Mouse (Mus musculus): ENCODE data around the gene Ylpm1. TPM values are rescaled to one million over a fixed set of nuclear protein-coding genes. Genes with fewer than 3 reads are reported as not detected.

The Ylpm1 gene
- total RNA-seq, 1 experiment from 2014 or later = 34.8 TPM

DNA sequence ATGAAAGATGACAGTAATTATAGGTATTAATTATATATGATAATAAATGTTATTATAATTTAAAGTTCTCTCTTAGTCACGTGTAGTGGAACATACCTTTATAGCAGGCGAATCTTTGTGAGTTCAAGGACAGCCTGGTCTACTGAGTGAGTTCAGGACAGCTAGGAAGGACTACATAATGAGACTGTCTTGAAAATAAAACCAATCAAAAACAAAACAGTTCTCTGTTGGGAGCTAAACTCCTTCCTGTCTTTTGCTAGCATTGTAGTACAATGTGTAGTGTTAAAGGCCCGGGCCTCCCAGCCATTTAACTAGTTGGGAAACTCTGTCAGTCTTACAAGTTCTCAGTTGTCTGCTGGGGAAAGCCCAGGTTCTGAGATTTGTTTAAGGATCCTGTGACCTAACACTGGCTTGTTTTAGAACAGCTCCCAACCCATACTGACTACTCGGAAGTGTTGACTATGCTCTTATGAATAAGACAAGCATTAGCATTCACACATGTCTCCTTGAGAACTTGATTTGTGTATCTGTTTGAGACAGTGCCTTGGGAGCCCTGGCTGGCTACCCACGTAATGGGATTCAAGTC lies 105.5 kb downstream of the Ylpm1 start:
- ATAC-seq (replicated peaks; ENCODE audit: insufficient number of reproducible peaks, low FRiP score, low TSS enrichment, poor library complexity, severe bottlenecking) = no peak

DNA sequence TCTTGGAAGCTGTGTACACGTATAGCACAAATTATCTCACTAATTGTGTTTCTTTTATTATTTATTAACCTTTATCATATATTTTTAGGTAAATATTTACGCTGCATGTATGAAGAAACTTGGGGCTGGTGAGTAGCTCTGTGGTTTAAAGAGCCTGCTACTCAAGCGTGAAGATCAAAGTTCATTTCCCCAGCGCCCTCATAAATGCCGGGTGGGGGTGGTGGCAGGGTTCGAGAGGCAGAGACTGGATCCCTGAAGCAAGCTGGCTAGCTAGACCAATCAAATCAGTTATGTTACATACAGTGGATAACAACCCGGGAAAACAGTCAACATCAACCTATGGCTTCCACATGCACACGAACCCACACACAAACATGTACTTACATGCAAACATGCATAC lies 107.0 kb downstream of the Ylpm1 start:
- ATAC-seq (replicated peaks; ENCODE audit: insufficient number of reproducible peaks, low FRiP score, low TSS enrichment, poor library complexity, severe bottlenecking) = no peak

DNA sequence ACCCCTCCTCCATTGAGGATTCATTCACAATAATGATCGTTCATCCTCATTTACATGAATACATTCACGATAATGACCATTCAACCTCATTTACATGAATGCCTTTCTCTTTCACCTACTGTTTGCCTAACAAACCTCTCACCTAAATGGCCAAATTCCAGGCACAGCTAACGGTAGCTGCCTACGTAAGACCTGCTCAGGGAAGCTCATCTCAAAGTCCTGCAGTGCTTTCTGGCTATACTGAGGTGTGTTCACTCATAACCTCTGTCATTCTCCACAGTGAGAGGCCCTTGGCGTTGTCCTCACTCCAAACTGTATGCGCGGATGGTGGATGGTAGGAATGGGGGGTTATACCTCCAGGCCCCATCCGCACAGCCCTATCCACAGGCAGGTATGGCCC lies 108.7 kb downstream of the Ylpm1 start:
- no peak for ATAC-seq (replicated peaks; ENCODE audit: insufficient number of reproducible peaks, low FRiP score, low TSS enrichment, poor library complexity, severe bottlenecking)

DNA sequence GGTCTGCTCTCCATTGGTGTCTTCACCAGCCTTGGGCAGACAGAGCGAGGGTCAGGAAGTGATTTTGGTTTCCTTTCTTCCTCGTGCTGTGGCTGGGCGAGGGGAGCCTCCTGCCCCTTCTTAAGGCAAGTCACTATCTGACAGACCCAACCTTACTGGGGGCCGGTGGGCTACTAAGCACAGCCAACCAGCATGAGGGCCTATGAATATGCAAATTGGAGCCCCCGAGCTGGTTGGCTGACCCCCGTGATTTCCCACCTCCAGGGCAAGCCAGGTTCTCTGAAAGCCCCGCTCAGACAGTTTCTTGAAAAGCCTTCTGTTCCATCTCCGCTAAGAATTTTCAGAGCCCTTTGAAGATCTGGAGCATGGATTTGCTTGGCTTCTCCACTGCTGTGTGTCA lies 110.2 kb downstream of the Ylpm1 start:
- ATAC-seq (replicated peaks; ENCODE audit: insufficient number of reproducible peaks, low FRiP score, low TSS enrichment, poor library complexity, severe bottlenecking) = no peak

DNA sequence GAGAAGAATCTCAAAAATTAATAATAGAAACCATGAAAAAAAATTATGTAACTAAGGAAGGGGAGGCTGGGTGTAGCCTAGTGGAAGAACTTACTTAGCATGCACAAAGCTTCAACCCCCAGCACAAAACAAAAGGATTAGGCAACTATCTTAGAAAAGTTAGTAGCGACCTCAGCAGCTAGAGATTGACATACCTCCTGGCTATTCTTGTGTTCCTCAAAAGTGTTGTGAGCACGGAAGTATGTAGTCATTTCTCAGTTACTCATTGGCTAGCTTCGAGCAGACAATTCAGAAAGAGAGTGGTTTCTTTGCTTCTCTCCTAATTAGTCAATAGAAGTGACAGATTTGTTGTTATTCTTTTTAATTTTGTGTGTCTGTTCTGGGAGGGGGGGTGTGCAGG lies 112.5 kb downstream of the Ylpm1 start:
- peak; percentile 21; the same call in 1 of the 2 replicates for ATAC-seq (replicated peaks; ENCODE audit: insufficient number of reproducible peaks, low FRiP score, low TSS enrichment, poor library complexity, severe bottlenecking)

DNA sequence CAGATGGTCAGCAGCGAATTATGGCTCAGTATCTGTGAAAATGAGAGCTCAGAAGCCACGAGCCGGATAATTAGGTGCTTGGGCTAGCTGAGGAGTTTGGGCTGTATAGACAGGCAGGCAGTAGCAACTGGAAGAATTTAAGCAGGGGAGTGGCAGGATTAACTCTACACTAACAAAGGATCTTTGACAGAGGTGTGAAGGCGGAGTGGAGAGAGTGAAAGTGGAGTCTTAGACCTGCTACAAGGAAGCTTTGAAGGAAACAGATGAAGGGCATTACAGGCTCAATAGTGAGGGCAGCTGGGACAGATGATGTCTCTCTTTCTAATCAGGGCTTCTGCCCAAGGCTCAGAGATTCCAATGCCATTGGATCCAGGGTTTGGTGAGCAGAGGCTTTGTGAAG lies 113.3 kb downstream of the Ylpm1 start:
- ATAC-seq (replicated peaks; ENCODE audit: insufficient number of reproducible peaks, low FRiP score, low TSS enrichment, poor library complexity, severe bottlenecking) = no peak

DNA sequence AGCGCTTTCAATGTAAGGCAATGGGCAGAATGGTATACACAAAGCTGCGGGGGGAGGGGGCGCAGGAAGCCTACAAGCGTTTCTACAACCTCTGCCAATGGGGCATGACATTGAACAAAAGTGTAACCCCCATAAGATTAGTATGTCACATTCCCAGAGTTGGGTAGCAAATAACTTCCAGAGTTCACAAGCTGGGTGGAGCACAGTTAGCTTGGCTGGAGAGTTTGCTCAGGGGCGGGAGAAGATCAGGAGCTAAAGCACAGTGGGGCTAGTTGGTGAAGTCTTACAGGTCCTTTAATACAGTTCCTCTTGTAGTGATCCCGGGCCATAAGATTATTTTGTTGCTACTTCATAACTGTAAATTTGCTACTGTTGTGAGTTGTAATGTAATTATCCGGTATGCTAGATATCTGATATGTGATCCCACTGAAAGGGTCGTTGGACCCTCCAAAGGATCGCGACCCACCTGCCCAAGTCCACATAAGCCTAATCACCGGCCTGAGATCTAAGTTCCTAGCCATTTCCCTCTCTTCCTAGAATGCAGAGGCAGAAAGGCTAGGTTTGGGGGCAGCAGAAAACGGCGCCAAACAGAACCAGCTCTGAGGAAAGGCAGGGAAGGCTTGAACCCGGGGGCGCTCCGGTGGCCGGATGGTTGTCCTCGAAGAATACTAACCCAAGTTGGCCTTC lies 114.0 kb downstream of the Ylpm1 start:
- no peak for ATAC-seq (replicated peaks; ENCODE audit: insufficient number of reproducible peaks, low FRiP score, low TSS enrichment, poor library complexity, severe bottlenecking)

DNA sequence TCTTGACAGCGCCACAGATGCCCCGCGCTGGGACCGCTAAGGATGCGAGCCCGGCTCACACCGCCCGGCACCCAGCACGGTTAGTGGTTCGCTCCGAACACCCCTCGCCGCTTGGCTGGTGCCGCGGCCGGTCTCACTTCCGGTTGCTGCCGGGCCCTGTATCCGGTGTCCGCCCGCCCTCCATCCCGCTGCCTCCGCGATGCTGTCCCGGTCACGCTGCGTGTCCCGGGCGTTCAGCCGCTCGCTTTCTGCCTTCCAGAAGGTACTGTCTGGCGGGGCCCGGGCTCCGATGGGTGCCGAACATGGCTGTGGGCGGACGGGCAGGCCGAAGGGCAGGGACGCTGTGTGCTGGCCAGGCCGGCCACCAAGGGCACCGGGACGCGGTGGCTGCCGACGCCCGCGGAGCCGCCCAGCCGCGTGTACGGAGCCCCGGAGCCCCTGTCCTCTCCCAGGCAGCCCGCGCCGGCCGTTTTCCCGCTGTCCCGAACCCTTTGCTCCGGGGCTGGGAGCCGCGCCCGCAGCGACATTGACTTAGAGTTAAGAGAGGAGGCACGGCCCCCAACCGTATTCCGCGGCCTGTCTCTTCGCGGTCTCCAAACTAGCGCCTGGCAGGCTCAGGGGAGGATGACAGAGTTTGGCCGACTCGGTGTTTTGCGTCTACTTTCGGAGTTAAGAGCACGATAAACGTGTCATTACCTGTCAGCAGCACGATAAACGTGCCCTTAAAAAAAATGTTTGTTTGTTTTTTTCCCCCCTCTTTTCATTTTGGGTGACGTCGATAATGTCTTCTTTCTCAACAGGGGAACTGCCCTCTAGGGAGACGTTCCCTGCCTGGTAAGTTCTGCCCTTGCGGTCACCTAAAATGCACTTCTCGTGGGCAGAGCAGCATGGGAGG lies 114.8 kb downstream of the Ylpm1 start, which contains the start of the genes Prox2 and Dlst:
TSS of gene Prox2 (minus strand) at position 62 of the 895 bp plus-strand sequence.
TSS of gene Dlst (plus strand) at position 136 of the 895 bp plus-strand sequence.
- ATAC-seq (replicated peaks; ENCODE audit: insufficient number of reproducible peaks, low FRiP score, low TSS enrichment, poor library complexity, severe bottlenecking) = peak; percentile 86

DNA sequence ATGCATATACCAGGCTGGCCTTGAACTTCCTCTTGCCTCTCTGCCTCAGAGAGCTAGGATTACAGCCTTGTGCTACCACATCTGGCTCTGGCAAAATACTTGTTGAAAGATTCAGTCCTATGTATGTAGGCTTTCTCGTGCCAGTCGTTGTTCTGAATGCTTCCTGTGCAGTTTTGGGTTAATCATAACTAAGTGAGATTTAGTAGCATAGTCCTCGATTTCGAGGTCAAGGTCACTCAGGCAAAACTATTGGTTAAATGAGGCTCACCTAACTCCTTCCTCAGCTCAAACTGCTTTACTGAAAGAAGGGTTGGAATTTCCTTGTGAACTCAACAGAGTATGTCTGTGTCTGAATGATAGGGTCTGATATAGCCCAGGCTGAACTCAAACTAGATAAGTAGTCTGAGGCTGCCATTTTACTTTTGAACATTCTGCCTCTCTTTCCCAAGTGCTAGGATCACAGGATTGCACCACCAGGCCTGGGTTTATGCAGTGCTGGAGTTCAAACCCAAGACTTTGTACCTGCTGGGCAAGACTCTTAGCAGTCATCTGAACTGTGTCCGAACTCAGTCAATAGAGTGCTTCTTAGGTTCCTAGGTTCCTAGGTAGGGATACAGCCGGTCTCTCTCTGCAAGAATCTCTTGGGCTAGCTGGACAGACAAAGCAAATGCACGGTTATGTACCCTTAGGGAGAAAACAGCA lies 116.6 kb downstream of the Ylpm1 start:
- ATAC-seq (replicated peaks; ENCODE audit: insufficient number of reproducible peaks, low FRiP score, low TSS enrichment, poor library complexity, severe bottlenecking) = no peak

DNA sequence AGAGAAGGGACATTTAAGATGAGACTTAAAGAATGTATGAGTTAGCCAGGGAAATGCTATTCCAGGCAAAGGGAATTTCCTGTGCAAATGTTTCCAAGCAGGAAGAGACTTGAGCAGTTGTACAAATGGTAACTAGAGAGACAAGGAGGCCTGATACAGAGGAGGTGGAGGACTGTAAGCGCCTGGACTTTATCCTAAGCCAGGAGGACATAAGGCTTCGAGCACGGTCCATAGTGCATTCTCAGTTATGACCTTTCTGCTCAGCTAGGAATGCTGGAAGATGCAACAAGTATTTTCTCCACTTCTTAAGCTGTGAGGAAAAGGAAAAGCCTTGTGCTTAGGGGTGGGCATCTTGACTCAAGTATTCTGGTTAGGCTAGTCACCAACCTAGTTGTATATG lies 117.2 kb downstream of the Ylpm1 start:
- ATAC-seq (replicated peaks; ENCODE audit: insufficient number of reproducible peaks, low FRiP score, low TSS enrichment, poor library complexity, severe bottlenecking) = no peak

DNA sequence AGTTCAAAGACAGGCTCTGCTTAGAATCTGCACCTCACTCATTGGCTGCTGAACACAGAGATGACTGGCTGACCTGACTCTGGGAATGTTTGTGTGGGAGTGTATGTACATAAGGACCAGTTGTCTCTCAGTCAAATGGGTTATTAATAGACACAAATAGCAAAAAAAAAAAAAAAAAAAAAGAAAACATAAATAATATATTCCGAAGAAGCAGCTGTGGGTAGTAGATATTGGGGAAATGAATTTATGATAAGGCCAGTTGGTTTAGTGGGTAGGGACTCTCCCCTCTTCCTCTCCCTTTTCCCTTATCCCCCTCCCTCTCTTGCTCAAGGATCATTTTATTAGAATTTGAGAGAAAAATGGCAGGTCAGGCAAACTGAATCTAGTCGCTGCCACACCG lies 117.8 kb downstream of the Ylpm1 start:
- no peak for ATAC-seq (replicated peaks; ENCODE audit: insufficient number of reproducible peaks, low FRiP score, low TSS enrichment, poor library complexity, severe bottlenecking)

DNA sequence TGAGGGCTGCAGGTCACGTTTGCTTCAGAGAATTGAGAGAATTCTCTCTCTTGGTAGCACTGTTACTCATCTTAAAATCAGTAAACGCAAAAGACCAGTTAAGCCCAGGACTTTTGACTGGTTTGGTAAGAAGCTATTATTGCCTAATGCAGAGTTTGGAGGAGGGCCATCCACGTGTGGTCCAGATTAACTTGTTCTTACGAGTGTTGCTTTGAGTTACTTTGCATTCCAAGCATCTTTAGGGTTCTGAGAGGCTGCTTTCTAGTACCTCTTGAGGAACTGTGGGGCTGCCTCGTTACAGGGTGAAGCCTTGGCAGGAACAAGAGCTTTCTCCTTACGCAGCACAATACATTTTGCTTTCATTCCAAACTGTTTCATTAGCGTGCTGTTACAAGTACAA lies 119.6 kb downstream of the Ylpm1 start:
- no peak for ATAC-seq (replicated peaks; ENCODE audit: insufficient number of reproducible peaks, low FRiP score, low TSS enrichment, poor library complexity, severe bottlenecking)

Other genes starting within 250 kb of the Ylpm1 start
- 69.6 to 85.5 TPM (median 78.1 TPM) in 3 replicates for gene Npc2, start 223.2 kb upstream of the Ylpm1 start, total RNA-seq (2017)
- gene Isca2, start 223.1 kb upstream of the Ylpm1 start, total RNA-seq (2017) = 25.3 to 50.1 TPM (median 44.7 TPM) in 3 replicates
- not detected in 3 replicates for gene Ltbp2, start 119.8 kb upstream of the Ylpm1 start, total RNA-seq (2017)
- gene Fcf1, start 25.4 kb upstream of the Ylpm1 start, total RNA-seq (2017) = 101 to 149 TPM (median 133 TPM) in 3 replicates
- 42.8 to 69.6 TPM (median 53.8 TPM) in 3 replicates for gene Arel1, start 25.4 kb upstream of the Ylpm1 start, total RNA-seq (2017)
- gene Prox2, start 114.4 kb downstream of the Ylpm1 start, total RNA-seq (2017) = 5.0 TPM in 1 of 3 replicates, not detected in the others
- gene Dlst, start 114.5 kb downstream of the Ylpm1 start, total RNA-seq (2017) = 309 to 346 TPM (median 316 TPM) in 3 replicates
- gene Rps6kl1, start 154.9 kb downstream of the Ylpm1 start, total RNA-seq (2017) = 0.19 TPM in 1 of 3 replicates, not detected in the others
- not detected in 3 replicates for gene Pgf, start 181.5 kb downstream of the Ylpm1 start, total RNA-seq (2017)
- 32.1 to 63.3 TPM (median 55.5 TPM) in 3 replicates for gene Eif2b2, start 223.2 kb downstream of the Ylpm1 start, total RNA-seq (2017)

All from monocyte, adult 5-6 weeks (primary cell).